Mouse (Mus musculus) urinary bladder, postnatal 25 days (tissue): Measurements from ENCODE around the gene Ipcef1.
"Not testable (repeated sequence)": the region's sequence is repeated elsewhere in the genome, so short reads cannot be mapped to it uniquely, and the experiment has no call there.

Experiments used
- DNase-seq: peaks from one replicate; pipeline ENCODE4 v3.0.0; 2022; ENCODE audit warnings: low spot score

Ipcef1 gene

GRCm38 (mm10) chr10:7035547-7035946 lies 16.7 kb downstream of the Ipcef1 start:
- no peak for DNase-seq

GRCm38 (mm10) chr10:7033459-7033858 lies 18.8 kb downstream of the Ipcef1 start:
- DNase-seq, result no peak

- no peak for DNase-seq
Observed at GRCm38 (mm10) chr10:7025028-7025427, 27.2 kb downstream of the Ipcef1 start.

- DNase-seq, result no peak
Observed at GRCm38 (mm10) chr10:7020551-7020950, 31.7 kb downstream of the Ipcef1 start.

GRCm38 (mm10) chr10:7019781-7020386 lies 32.4 kb downstream of the Ipcef1 start:
- DNase-seq, result no peak

GRCm38 (mm10) chr10:7015199-7015598 lies 37.1 kb downstream of the Ipcef1 start:
- DNase-seq, result no peak

- no peak for DNase-seq
Observed at GRCm38 (mm10) chr10:7010543-7010942, 41.7 kb downstream of the Ipcef1 start.

GRCm38 (mm10) chr10:7004980-7005538 lies 47.2 kb downstream of the Ipcef1 start:
- DNase-seq, result no peak

- not testable (repeated sequence) for DNase-seq
Observed at GRCm38 (mm10) chr10:7003898-7004297, 48.4 kb downstream of the Ipcef1 start.

- no peak for DNase-seq
Observed at GRCm38 (mm10) chr10:6999355-6999754, 52.9 kb downstream of the Ipcef1 start.

- DNase-seq, result no peak
Observed at GRCm38 (mm10) chr10:6998576-6999250, 53.6 kb downstream of the Ipcef1 start.

GRCm38 (mm10) chr10:6996895-6997294 lies 55.4 kb downstream of the Ipcef1 start:
- no peak for DNase-seq

- DNase-seq, result no peak
Observed at GRCm38 (mm10) chr10:6988555-6988954, 63.7 kb downstream of the Ipcef1 start.

GRCm38 (mm10) chr10:6987399-6988098 lies 64.7 kb downstream of the Ipcef1 start:
- no peak for DNase-seq

GRCm38 (mm10) chr10:6986246-6986645 lies 66.0 kb downstream of the Ipcef1 start:
- no peak for DNase-seq

GRCm38 (mm10) chr10:6983431-6983830 lies 68.8 kb downstream of the Ipcef1 start:
- DNase-seq, result no peak

GRCm38 (mm10) chr10:6982751-6983151 lies 69.5 kb downstream of the Ipcef1 start:
- no peak for DNase-seq

GRCm38 (mm10) chr10:6980236-6980635 lies 72.0 kb downstream of the Ipcef1 start:
- DNase-seq, result no peak

- DNase-seq, result no peak
Observed at GRCm38 (mm10) chr10:6979789-6980188, 72.5 kb downstream of the Ipcef1 start.

- DNase-seq, result no peak
Observed at GRCm38 (mm10) chr10:6979216-6979615, 73.1 kb downstream of the Ipcef1 start.

- DNase-seq, result no peak
Observed at GRCm38 (mm10) chr10:6978733-6979132, 73.5 kb downstream of the Ipcef1 start.

- DNase-seq, result no peak
Observed at GRCm38 (mm10) chr10:6977843-6978242, 74.4 kb downstream of the Ipcef1 start.

- no peak for DNase-seq
Observed at GRCm38 (mm10) chr10:6968334-6968733, 83.9 kb downstream of the Ipcef1 start.
